Mouse (Mus musculus) CH12.LX (cell line): Measurements from ENCODE around the gene Smcr8. TPM values are rescaled to one million over a fixed set of nuclear protein-coding genes. Genes with fewer than 3 reads are reported as not detected.
"Not testable (repeated sequence)": the region's sequence is repeated elsewhere in the genome, so short reads cannot be mapped to it uniquely, and the experiment has no call there.

Experiments used
- DNase-seq: peaks from one replicate; pipeline ENCODE4 v3.0.0-alpha.2; 2013; ENCODE audit errors: extremely low read depth
- H3K27ac ChIP-seq: 2 replicates; pipeline ENCODE4 v1.5.1; 2012; ENCODE audit warnings: low read depth, mild to moderate bottlenecking, control low read depth, moderate library complexity; ENCODE audit not compliant: insufficient read depth
- H3K27me3 ChIP-seq: replicated peaks from 2 replicates; pipeline ENCODE3; 2012; ENCODE audit warnings: inconsistent platforms
- H3K36me3 ChIP-seq, 2 experiments: replicated peaks in 1 of 2; 2 replicates each; pipeline versions ENCODE3 to v1.6.1; 2012; ENCODE audit warnings: inconsistent platforms in 1 of 2, low read length in 1 of 2, mild to moderate bottlenecking in 1 of 2, mixed read lengths in 1 of 2, moderate library complexity in 1 of 2; ENCODE audit not compliant: control insufficient read depth in 1 of 2, insufficient read depth in 1 of 2
- H3K4me1 ChIP-seq, 2 experiments: 2 replicates each; pipeline ENCODE4 v1.6.1; 2012; ENCODE audit warnings: inconsistent platforms in 1 of 2, moderate library complexity in 1 of 2; ENCODE audit not compliant: insufficient read depth in 2 of 2, control insufficient read depth in 1 of 2
- H3K4me2 ChIP-seq: 2 replicates; pipeline ENCODE4 v1.6.1; 2012; ENCODE audit warnings: low read depth, mild to moderate bottlenecking, control low read depth; ENCODE audit not compliant: poor library complexity, insufficient read depth, severe bottlenecking
- H3K4me3 ChIP-seq, 3 experiments: fragments of 150-350 bp in 1 of 3; sonication (generic) in 1 of 3; replicated peaks in 1 of 3; 2 replicates each; pipeline versions ENCODE3 to v1.5.1; 2011 to 2012; ENCODE audit warnings: low read depth in 2 of 3, low read length in 2 of 3, mild to moderate bottlenecking in 2 of 3, moderate library complexity in 2 of 3, control low read depth in 1 of 3, improper control_type of control experiment in 1 of 3, inconsistent platforms in 1 of 3, mixed read lengths in 1 of 3; ENCODE audit not compliant: poor library complexity in 1 of 3
- H3K79me2 ChIP-seq: replicated peaks from 2 replicates; pipeline ENCODE4 v1.6.1; 2012; ENCODE audit warnings: mild to moderate bottlenecking, moderate library complexity; ENCODE audit not compliant: control insufficient read depth, poor library complexity, insufficient read depth, severe bottlenecking; ENCODE audit errors: extremely low read depth
- H3K9ac ChIP-seq: 2 replicates; pipeline ENCODE4 v1.6.1; 2012; ENCODE audit warnings: low read depth, mild to moderate bottlenecking, control low read depth, moderate library complexity; ENCODE audit not compliant: insufficient read depth
- H3K9me3 ChIP-seq: replicated peaks from 2 replicates; pipeline ENCODE3; 2012; ENCODE audit warnings: low read length, inconsistent platforms, mixed read lengths
- CHD1 ChIP-seq: IDR thresholded peaks from 2 replicates; pipeline ENCODE4 v1.6.1; 2012; ENCODE audit warnings: low read depth, low read length, improper control_type of control experiment, inconsistent platforms
- CHD2 ChIP-seq: IDR thresholded peaks from 2 replicates; pipeline ENCODE4 v1.6.1; 2011; ENCODE audit warnings: low read length, improper control_type of control experiment
- EP300 ChIP-seq: IDR thresholded peaks from 2 replicates; pipeline ENCODE4 v1.6.1; 2011; ENCODE audit warnings: low read length, improper control_type of control experiment
- JUN ChIP-seq: IDR thresholded peaks from 2 replicates; pipeline ENCODE4 v1.6.1; 2011; ENCODE audit warnings: low read depth, mild to moderate bottlenecking, low read length, improper control_type of control experiment, moderate library complexity; ENCODE audit not compliant: insufficient read depth
- MAX ChIP-seq: IDR thresholded peaks from 2 replicates; pipeline ENCODE4 v1.6.1; 2011; ENCODE audit warnings: low read length, improper control_type of control experiment
- MXI1 ChIP-seq: IDR thresholded peaks from 2 replicates; pipeline ENCODE4 v1.6.1; 2011; ENCODE audit warnings: mild to moderate bottlenecking, low read depth, low read length, improper control_type of control experiment
- POLR2A ChIP-seq: IDR thresholded peaks from 2 replicates; pipeline ENCODE4 v1.6.1; 2011; ENCODE audit warnings: low read depth, mild to moderate bottlenecking, improper control_type of control experiment, low read length
- POLR2AphosphoS2 ChIP-seq: IDR thresholded peaks from 2 replicates; pipeline ENCODE4 v1.6.1; 2011; ENCODE audit warnings: low read depth, low read length, improper control_type of control experiment
- TBP ChIP-seq: conservative IDR thresholded peaks from 2 replicates; pipeline ENCODE4 v1.6.1; 2011; ENCODE audit warnings: low read depth, low read length, improper control_type of control experiment
- USF1 ChIP-seq: IDR thresholded peaks from 2 replicates; pipeline ENCODE4 v1.6.1; 2014; ENCODE audit warnings: low read depth, mild to moderate bottlenecking, inconsistent platforms, low read length, improper control_type of control experiment
- ZNF384 ChIP-seq: IDR thresholded peaks from 2 replicates; pipeline ENCODE4 v1.6.1; 2012; ENCODE audit warnings: low read depth, low read length, improper control_type of control experiment, inconsistent platforms
- dilution Hi-C: fragments of 300-500 bp; cut with MboI; formaldehyde crosslinking; loops from 2 replicates; pipeline ENCODE4 v1.14.3; 2020; ENCODE audit warnings: low sequenced_read_pairs; ENCODE audit not compliant: extremely low pct_unique_long_range_greater_than_20kb, extremely low pct_ligation_motif_present
- in situ Hi-C: fragments of 300-500 bp; cut with MboI; formaldehyde crosslinking; loops from 3 replicates; pipeline ENCODE4 v1.14.3; 2019; ENCODE audit warnings: low sequenced_read_pairs, low pct_ligation_motif_present, low pct_unique_long_range_greater_than_20kb, mixed read lengths
- polyA plus RNA-seq: library from polyadenylated mRNA; unstranded; fragments of >175 nt; gene quantifications from 2 replicates; pipeline ENCODE4 v1.2.1, GENCODE M21; 2012; ENCODE audit warnings: low read depth; ENCODE audit not compliant: insufficient read length
- total RNA-seq, 2 experiments: library from RNA; depleted of rRNA; stranded (reverse); fragments of 300-350 nt in 1 of 2; fragments of >200 nt in 1 of 2; gene quantifications; 2 replicates each; pipeline ENCODE4 v1.2.3; 2012 to 2014

The Smcr8 gene
- total and polyA plus RNA-seq, 3 experiments: 11.0 to 27.5 (median 22.4) TPM

- dilution Hi-C loops, H3K9me3 ChIP-seq, DNase-seq: not testable (repeated sequence)
- H3K9ac ChIP-seq: peak within 1 kb of the TSS; percentile 64
- in situ Hi-C loops: loop anchor here (5.0 kb wide), 1 partner anchor 34 kb away; the partner anchor contains the start of genes Smcr8 and Top3a
- peak within 1 kb of the TSS; percentile 3; the same call in 1 of the 2 replicates for H3K27ac ChIP-seq
- peaks cover 13% of the 10 kb centered on the region for H3K27me3 ChIP-seq
- peak; percentile 57; the same call in 1 of the 2 replicates for TF ChIP-seq TBP
- H3K4me2 ChIP-seq: peak within 1 kb of the TSS; percentile 99
- peaks cover 42% of the 10 kb centered on the region for H3K79me2 ChIP-seq
- peaks cover 5 to 35% of the 10 kb centered on the region in 2 experiments; a peak in 3 of 4 replicates for H3K4me1 ChIP-seq
- peaks cover 0 to 18% of the 10 kb centered on the region in 2 experiments for H3K36me3 ChIP-seq
- peak within 1 kb of the TSS; percentile 70 to 80 (median 72) for H3K4me3 ChIP-seq
These were observed 34.3 kb downstream of the Smcr8 start, which contains the start of gene Shmt1 for GRCm38 (mm10) chr11:60811618-60812017. Shmt1 (minus strand) TSS chr11:60811718.

DNA sequence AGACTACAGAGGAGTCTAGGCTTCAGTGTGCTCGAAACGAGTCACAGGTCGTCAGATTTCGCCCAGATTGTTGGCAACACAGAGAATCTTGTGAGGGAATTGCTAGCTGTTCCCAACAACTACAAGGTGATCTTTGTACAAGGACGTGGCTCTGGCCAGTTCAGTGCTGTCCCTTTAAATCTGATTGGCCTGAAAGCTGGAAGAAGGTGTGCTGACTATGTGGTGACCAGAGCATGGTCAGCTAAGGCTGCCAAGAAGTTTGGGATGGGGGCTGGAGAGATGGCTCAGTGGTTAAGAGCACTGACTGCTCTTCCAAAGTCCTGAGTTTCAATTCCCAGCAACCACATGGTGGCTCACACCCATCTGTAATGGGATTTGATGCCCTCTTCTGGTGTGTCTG, 39.1 kb downstream of the Smcr8 start:
- dilution Hi-C loops: no loop called here

GRCm38 (mm10) chr11:60823771-60824170, 46.4 kb downstream of the Smcr8 start:
- Histone ChIP-seq H3K9ac (no peak overlapping the region), H3K4me1 (peaks cover 0 to 9% of the 10 kb centered on the region in 2 experiments; a peak in 2 of 4 replicates), H3K4me2 (no peak overlapping the region), H3K4me3 (no peak overlapping the region), H3K9me3 (peaks cover 3% of the 10 kb centered on the region), H3K79me2 (no peaks in the 10 kb centered on the region), H3K27me3 (peaks cover 21% of the 10 kb centered on the region), H3K36me3 (no peaks in the 10 kb centered on the region), H3K27ac (no peak overlapping the region)
- DNase-seq: no peak
- dilution Hi-C loops: no loop called here
- in situ Hi-C loops: no loop called here
- TF ChIP-seq MXI1: no peak
- no peak for TF ChIP-seq CHD2
- TF ChIP-seq USF1: no peak
- TF ChIP-seq EP300: no peak
- TF ChIP-seq JUN: no peak
- TF ChIP-seq POLR2A: no peak
- TF ChIP-seq MAX: no peak

More for the DNA sequence above, 39.1 kb downstream of the Smcr8 start:
- Histone ChIP-seq H3K79me2 (no peaks in the 10 kb centered on the region), H3K4me1 (peaks cover 5% of the 10 kb centered on the region in 2 experiments; a peak in 2 of 4 replicates), H3K9ac (no peak overlapping the region), H3K4me3 (no peak overlapping the region), H3K36me3 (no peaks in the 10 kb centered on the region), H3K27ac (no peak overlapping the region), H3K4me2 (no peak overlapping the region), H3K9me3 (peaks cover 6% of the 10 kb centered on the region), H3K27me3 (peaks cover 34% of the 10 kb centered on the region)
- DNase-seq: no peak
- in situ Hi-C loops: no loop called here
- TF ChIP-seq ZNF384 (no peak), MXI1 (no peak), POLR2A (no peak), POLR2AphosphoS2 (no peak), CHD1 (no peak)
